Mouse (Mus musculus) c-Kit-positive CD71-positive TER-119-positive erythroid progenitor cells, embryonic 14.5 days (primary cell): ENCODE measurements around the gene Sik1.

Experiments used
- DNase-seq: peaks from one replicate; pipeline ENCODE4 v3.0.0-alpha.2; 2013; ENCODE audit warnings: low spot score

Gene Sik1

DNA sequence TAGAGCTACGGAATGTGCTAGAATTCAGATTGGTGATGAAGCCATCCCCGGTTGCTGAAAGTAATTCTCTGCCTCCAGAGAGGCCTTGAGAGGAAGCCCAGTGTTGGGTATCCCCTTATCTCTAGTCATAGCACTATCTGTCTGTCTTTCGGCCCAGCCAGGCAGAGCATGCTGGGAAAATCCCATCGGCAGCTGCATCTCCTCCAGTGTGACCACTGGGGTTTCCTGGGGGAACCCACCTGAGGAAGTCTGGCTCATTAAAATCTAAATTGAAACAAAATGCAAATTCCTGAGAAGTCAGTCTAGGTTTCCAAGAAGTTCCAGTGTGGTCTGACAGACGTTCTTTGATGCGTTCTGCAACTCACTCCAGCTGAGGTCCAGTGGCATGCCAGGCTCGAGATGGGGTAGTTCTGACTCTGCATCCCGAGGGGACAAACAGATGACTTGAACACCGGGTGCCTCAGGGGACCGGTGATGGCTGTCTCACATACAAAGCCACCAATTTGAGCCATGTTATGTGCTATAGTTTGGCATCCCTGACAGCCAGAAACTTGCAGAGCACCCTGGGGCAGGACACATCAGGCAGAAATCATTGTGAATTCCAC, 19.8 kb upstream of the Sik1 start:
- no peak for DNase-seq

DNA sequence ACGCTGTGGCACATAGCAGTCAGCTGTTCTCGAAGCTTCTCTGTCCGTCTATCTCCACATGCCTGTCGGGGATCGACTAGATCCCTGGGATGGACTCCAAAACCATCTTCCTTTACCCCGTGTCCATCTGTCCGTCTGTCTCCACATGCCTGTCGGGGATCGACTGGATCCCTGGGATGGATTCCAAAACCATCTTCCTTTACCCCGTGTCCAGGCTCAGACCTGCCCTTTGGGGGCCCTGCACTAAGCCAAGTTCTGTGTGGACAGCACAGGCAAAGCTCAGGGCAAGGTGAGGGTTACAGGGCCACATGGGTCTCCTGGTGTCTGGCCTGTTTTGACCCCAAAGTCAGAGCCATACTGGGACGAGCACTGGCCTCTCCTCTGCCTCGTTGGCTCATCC, 19.1 kb upstream of the Sik1 start:
- no peak for DNase-seq

DNA sequence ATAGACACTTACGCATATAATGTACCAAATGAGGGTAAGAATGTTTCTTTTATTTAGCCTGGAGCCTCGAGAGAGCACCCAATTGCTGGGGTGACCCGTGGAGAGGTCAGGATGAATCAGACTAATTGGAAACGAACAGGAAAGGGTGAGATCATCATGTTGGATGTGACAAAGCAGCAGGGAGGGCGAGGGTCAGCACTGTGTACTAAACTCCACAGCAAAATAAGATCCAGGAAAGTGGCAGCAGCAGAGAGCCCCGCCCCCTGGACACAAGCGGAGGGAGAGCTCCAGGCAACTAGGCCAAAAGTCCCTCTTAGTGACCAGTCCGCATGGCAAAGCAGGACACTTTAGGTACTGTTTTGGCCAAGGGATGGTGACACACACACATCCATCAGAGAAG, 18.4 kb upstream of the Sik1 start:
- no peak for DNase-seq

DNA sequence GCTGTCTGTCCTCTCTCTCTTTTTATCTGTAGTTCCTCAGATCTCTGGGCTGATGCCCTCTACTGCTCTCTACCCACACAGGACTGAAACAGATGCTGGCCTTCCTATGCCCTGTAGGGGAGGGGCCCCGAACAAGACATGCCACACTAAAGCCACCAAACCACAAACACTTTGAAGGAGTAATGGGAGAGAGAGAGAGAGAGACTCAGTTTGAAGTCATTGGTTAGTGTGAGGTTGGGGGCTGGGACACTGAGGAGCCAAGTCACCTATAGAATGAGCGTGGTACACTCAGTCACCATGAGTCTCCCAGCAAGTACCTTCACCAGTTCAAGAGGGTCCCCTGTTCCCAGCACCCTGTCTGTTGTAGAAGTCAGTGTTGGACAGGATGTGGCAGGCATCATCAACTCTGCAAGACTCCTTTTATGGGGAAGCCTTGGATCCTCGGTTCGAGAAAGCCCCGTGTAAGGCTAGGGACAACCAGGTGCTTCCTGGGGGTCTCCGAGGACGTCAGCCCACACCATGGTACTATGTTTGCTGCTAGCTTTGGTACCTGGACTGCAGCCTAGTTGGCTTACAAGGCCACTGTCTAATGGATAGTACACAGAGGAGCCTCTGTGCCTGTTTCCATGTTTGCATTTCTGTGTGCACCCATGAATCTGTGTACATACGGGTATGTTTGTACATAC, 17.7 kb upstream of the Sik1 start:
- DNase-seq = no peak

DNA sequence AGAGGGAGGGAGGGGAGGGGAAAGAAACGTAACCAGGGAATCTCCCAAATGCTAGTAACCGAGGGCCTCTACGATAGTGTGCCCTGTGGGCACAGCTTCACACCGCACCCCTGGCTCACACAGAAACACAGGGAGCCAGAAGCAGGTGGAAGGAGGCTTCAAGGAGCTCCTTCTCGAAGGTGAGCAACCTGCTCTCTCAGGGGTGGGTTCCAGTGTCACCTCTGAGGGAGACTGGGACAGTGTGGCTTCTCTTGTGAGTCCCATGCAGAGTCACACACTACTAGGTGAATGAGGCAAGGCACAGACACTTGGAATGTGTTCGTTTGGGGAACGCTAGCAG, 17.2 kb upstream of the Sik1 start:
- no peak for DNase-seq

DNA sequence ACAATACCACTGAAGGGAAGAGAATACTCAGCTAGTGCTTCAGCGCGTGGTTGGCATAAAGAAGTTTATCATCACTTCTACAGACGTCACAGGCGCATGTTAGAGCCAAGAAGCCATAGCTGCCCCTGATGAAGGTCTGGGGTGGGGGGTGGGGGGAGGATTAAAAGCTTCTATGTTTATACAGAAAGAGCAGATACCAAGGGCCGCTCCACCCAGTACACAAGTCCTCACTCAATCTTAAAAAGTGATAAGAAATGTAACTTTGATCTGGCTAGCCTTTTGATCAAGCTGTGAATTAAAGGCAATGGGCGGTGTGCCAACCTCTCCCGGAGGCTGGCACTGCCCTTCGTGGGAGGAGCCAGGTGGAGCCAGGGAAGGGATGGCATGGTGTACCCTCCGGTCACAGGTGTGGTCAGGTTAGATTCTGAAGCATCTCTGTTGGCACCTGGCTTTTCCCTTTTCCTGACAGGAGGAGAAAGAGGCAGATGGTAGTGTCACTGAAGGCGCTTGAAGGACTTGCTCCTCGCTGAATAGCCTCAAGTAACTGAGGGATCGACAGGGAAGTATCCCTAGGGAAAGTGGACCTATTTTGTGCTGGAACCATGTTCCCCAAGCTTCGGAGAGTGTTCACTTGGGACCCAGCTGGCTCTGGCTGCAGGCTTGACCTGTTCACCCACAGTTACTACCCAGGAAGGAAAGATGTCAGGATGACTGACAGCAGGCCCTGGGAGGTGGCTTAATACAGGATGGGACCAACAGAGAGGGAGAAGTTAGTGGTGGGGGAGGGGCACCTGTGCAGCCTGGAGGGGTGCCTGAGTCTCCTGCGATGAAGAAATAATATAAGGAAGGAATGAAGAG, 16.6 kb upstream of the Sik1 start:
- no peak for DNase-seq

DNA sequence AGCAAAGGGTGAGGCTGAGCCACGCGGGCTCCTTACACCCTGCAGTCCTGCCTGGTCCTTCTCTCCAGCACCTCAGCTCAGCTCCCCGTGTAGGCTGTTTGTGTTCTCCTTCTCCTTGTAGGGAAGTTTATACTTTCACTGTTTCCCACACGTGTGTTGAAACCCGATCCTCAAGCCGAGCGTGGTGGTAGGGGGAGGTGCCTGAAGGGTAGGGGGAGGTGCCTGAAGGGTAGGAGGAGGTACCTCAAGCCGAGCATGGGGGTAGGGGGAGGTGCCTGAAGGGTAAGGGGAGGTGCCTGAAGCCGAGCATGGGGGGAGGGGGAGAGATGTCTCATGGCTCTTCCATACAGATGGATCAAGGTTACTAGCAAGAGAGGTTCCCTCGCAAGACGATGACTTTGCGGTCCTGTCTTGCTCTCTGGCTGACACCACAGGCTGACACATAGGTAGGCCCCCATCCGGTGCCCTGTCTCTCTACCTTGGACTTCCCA, 15.4 kb upstream of the Sik1 start:
- no peak for DNase-seq

DNA sequence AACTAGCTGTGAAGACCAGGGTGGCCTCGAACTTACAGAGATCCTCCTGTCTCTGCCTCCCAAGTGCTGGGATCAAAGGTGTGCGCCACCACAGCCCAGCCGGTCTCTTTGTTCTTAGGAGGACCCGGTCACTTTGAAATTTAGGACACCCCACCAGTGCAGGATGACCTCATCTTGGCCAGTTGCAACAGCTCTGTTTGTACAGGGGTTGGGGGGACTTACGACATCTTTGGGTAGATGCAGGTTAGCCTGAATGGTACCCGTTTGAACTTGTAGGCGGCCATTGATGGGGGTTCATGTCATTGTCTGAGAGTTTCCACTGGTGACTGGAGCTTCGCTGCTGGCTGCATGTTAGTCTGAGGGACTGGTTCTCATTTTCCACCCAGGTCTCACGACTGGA, 14.8 kb upstream of the Sik1 start:
- DNase-seq = no peak

DNA sequence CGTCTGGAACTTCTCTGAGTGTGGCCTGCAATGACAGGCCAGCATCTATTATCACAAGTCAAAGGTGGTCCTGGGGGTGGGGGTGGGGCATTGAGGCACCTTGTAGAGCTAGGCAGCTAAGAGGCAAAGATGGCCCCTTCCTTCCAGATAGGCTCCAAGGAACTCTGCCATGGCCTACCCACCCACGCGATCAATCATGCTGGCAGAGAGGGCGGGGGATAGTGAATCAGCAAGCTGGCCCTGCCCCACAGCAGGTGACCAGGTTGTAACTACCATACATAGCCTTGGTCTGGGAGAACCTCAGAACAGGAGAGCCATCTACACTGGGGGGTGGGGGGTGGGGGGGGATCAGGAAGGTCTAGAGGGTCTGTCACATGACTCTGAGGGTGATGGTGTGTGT, 12.5 kb upstream of the Sik1 start:
- no peak for DNase-seq

DNA sequence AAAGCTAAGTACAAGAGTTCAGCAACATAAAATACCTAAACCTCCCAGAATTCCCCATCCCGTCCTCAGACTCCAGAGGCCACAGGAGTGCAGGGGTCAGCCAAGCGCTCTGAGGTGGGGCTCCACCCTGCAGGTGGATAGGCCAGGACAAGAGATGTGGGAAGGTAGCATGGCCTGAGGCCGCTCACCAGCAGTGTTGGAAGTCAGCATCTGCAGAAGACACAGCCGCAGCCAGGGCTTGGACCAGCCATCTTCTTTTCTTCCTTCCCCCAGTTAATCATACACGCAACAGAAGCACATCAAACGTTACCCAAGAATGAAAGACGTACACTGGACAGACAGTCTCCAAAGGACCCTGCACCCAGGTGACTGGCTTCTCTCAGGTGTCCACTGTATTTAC, 11.5 kb upstream of the Sik1 start:
- no peak for DNase-seq

DNA sequence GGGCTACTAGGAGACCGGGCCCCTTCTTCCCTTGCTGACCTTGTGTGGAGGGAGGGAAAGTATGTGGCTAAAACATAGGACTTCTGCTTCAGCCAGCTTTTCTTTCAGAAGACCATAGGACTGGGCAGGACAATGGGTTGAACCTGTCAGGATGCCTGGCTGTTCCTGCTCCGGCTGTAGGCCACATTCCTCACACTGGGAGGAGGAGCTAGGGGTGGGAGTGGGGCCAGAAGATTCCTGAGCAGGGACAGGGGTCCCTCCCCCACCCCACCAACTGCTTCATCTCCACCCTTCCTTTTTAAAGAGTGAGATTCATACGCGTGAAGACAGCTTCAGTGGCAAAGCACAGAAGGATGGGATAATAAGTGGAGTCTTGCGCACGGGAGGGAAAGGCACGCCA, 10.0 kb upstream of the Sik1 start:
- no peak for DNase-seq

DNA sequence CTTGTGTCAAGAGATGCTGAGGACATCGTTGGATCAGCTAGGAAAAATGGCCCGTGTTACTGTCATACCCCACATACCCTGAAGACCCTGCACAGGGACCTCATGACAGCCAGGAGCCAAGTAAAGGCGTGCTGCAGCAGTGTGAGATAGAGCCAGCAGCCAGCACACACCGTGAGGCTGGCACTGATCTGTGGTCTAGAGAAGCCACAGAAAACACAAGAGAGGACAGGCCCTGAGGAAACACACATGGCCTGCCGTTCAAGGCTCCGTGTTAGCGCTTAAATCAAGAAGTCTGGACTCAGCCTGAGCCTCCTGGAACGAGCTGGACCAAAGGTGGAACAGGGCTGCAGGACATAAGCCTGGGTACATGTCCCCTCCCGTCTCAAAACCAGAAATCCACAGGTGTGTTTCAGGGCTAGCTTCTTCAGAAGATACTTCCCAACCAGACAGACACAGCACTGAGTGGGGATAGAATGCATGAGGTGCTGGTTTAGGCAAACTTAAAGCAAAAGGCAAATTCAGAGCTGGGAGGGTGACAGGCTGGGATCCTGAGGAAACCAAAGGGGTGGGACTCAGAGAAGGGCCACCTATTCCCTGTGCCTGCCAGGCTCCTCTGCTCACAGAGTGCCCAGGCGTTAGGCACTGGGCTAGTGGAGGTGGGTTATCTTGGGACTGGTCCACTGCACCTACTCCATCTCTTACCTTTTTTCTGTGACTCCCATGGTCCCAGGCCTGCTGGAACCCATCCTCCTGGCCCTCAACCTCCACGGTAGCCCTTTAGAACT, 9.3 kb upstream of the Sik1 start:
- no peak for DNase-seq

DNA sequence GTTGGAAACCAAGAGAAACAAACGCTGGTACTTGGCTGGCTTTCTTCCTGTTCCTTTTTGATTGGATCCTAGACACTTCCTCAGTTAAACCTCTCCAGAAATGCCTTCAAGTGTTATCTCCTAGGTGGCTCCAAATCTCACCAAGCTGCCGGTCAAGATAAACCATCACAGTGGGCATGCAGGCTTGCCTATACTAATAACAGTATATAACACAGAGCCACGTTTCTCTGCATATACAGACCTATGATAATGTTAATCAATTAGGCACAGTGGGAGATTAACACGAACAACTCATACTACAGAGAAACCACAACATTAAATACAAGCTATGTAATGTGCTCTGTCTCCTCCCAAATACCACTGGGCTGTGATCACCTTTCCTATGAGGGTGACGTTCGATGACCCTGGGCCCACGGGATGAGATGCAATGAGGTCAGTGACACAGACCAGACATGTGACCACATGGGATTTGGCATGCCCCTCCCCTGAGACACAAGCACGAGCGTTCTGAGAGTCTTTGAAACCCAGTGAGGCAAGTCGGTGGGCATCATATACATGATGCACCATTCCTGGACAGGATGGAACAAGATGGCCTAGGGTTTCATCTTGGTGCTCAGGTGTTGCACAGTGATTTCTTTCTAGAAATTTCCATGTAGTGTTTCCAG, 7.7 kb upstream of the Sik1 start:
- peak; percentile 11 for DNase-seq

DNA sequence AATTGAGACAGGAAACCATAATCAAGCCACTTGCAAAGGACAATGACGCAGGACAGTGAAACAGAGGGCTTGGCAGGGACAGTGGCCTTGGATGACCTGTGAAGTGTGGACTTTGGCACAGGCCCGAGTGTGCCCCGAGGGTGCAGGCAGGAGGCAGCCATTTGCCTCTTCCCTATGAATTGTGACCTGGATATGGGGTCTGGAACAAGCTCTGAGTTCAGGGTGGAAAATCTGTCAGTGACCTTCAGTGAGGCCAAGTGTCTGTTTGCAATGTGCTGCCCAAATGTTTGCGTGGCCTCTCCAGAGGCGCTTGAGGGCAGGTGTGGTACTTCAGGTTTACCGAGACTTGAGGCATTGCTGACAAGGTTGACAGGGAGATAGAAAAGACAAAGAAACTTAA, 6.5 kb upstream of the Sik1 start:
- DNase-seq = no peak

DNA sequence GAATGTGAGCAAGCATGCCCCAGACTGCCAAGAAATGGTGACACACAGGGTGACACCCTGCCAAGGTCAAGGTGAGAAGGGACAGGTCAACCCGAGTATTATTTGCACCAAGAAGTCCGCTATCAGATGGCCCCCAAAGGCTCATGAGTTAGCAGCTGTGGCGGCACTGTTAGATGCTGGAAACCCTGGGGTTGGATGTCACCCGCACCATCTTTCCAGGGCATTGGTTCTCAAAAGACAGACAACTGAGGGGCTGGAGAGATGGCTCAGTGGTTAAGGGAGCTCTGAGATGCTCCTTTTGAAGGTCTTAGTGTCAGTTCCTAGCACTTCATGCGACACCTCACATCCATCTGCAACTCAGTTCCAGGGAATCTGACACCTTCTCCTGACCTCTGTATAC, 6.1 kb upstream of the Sik1 start:
- DNase-seq = no peak

DNA sequence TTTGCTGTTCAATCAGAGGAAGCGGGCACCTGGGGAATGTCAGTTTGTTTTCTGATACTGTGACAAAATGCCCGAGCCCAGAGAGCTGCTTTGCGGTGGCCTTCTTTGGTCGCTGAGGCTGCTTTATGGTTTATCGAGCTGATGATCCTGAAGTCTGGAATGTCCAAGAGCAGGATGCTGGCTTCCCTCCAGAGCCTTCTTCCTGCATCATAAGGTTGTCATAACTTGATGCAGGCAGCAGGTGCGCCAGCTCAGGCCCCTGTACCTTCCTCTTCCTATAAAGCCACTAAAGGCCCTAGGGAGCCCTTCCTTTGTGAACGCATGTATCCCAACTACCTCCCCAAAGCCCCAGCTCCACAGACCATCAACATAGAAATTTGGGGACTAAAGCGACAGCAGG, 5.3 kb upstream of the Sik1 start:
- no peak for DNase-seq

DNA sequence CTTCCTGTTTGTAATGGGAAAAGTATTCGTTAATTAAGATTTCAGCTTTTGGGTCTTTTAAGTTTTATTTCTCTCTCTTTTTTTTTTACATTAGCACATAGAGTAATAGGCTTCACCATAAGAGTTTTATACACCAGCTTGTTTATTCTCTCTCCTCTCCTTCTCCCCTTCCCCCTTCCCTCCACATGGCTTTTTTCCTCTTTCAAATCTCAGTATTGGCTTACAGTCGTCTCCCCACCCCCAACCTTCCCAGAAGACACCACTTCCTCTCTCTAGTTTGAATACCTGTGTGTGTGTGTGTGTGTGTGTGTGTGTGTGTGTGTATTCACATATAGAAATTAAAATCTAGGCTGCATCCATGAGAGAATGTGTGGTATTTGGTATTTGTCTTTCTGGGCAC, 3.8 kb upstream of the Sik1 start:
- no peak for DNase-seq

DNA sequence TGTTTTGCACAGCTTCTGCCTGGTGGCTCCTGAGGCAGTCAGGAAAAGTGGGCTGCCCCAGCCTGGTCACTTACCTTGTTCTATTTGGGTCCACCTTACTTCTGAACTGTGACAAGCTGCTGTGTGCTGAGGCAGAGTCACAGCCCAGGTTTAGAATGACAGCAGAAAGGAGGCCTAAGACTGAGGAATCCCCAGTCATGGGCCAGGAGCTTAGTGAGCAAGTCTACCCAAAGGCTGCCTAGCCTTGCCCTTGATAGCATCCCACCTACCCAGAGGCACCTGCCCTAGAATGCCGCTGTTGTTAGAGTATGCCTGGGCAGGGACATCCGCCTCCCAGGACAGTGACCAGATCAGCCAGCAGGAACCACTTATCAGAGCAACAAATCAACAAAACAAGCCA, 3.2 kb upstream of the Sik1 start:
- no peak for DNase-seq

DNA sequence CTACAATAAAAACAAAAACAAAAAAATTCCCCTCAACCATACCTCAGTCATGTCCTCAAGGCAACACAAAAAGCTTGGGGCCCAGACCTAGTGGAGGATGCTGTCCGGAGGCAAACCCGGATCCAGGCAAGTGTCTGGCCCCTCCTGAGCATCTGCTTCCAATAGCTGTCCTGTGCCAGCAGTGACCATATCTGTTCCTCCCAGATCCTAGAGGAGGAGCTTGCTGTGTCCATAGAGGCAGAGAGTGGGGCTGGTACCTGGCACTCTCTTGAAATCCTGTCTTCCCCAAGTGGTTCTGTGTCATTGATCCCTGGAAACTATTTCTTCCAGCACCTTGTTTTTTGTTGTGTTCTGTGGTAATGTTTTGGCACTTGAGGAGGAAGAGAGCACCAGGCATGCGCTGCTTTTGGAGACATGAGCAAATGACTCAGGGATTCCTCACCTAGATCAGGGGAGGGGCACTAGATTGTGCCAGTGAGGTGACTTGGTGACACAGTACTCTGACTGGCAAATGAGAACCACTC, 2.4 kb upstream of the Sik1 start:
- DNase-seq = no peak

DNA sequence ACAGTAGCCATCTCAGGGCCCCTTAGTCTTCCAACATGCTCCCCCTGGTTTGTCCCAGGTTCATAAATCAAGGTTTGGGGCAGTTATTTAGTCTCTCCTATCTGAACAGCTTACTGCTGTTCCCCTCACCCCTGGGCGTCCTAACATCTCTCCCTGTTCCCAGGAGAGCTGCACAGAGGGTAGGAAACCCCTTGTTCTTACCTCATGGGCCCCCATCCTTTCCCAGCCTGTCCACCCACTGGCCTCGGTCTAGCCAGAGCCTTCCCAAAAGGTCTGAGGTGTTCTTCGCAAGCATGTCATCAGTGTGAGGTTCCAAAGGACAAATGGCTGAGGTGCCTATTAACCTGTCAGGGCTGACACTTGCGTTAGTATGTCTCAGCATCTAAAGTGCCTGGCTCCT, 1.6 kb upstream of the Sik1 start:
- no peak for DNase-seq

DNA sequence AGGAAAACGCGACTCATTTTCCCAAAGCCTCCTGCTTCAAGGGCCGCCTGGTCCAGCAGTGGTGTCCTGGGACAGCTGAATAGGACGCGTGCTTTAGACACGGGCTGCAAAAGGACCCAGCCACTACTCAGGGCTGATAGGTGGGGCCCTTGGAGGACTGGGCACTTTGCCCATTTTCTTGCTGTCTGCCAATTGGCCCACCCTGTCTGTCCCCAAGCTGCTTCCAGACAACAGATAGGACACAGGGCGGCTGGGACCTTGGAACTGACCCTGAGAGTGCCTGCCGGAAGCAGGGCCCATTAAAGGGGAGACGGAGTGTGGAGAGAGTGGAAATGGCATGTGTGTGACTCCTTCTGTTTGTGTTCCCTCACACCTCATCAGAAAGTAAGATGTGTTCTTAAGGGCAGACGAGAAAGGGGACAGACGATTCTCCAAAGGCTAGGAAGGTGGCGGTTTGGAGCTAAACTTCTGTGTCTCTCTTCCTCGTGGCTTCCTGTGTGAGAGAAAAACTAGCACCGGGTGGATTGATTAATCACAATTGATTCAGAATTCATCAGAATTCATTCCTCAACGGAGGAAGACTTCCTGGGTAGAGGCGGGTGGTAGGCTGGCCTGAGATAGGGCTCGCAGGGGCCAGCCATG, 1.0 kb upstream of the Sik1 start:
- peak; percentile 49 for DNase-seq
